Mouse (Mus musculus) megakaryocyte, embryonic 14.5 days (primary cell): Measurements from ENCODE around the gene Cdadc1.

ENCODE experiments used
- FLI1 ChIP-seq: IDR thresholded peaks from 2 replicates; pipeline ENCODE4 v1.6.1; 2012; ENCODE audit warnings: low read length, inconsistent platforms, mixed read lengths
- GATA1 ChIP-seq: IDR thresholded peaks from 3 replicates; pipeline ENCODE4 v1.6.1; 2012; ENCODE audit warnings: mixed read lengths, low read length, inconsistent platforms, borderline replicate concordance

DNA sequence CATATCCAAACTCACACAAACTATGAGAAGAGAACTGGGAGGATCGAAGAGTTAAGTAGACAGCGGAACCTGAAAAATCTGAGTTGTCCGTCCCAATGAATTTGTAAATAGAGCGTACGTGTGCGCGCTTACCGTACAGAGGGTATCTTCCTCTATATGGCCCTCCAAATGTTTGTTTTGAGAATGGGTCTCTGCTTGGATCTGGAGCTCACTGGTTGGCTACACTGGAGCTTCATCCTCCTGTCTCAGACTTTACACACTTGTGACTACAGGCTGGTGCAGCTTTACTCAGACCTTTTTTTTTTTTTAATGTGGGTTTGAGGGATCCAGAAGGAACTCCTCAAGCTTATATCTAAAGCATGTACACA lies 485 bp upstream of the Cdadc1 start:
- TF ChIP-seq GATA1 (no peak), FLI1 (no peak)
